Mouse (Mus musculus) hindbrain, embryonic 11.5 days (tissue): ENCODE measurements around the gene Tssk1. TPM values are rescaled to one million over a fixed set of nuclear protein-coding genes. Genes with fewer than 3 reads are reported as not detected.

ENCODE experiments used
- ATAC-seq: fragments of 200-750 bp; cut with Nextera tagmentation; 2 replicates; pipeline ENCODE4 v1.8.0; 2017; ENCODE audit warnings: mild to moderate bottlenecking, moderate TSS enrichment, moderate library complexity; ENCODE audit not compliant: low FRiP score
- DNase-seq: peaks from one replicate; pipeline ENCODE4 v3.0.0-alpha.2; 2015; ENCODE audit warnings: low spot score
- H3K27ac ChIP-seq: fragments of 300-500 bp; sonication (generic); 2 replicates; pipeline ENCODE4 v1.5.1; 2014; ENCODE audit warnings: mild to moderate bottlenecking, low read depth, low read length
- H3K27me3 ChIP-seq: fragments of 300-500 bp; sonication (generic); 2 replicates; pipeline ENCODE4 v1.6.1; 2014; ENCODE audit warnings: mild to moderate bottlenecking, low read length, moderate library complexity, mixed read lengths; ENCODE audit not compliant: control insufficient read depth, insufficient read depth
- H3K36me3 ChIP-seq: fragments of 300-500 bp; sonication (generic); 2 replicates; pipeline ENCODE4 v1.6.1; 2014; ENCODE audit warnings: mild to moderate bottlenecking, low read length, moderate library complexity, mixed read lengths; ENCODE audit not compliant: control insufficient read depth, insufficient read depth
- H3K4me1 ChIP-seq: fragments of 300-500 bp; sonication (generic); replicated peaks from 2 replicates; pipeline ENCODE4 v1.6.1; 2014; ENCODE audit warnings: low read length, mixed read lengths; ENCODE audit not compliant: control insufficient read depth, insufficient read depth
- H3K4me2 ChIP-seq: fragments of 300-500 bp; sonication (generic); replicated peaks from 2 replicates; pipeline ENCODE4 v1.6.1; 2014; ENCODE audit warnings: mild to moderate bottlenecking, low read depth, low read length
- H3K4me3 ChIP-seq: fragments of 300-500 bp; sonication (generic); 2 replicates; pipeline ENCODE4 v1.5.1; 2014; ENCODE audit warnings: low read depth, low read length
- H3K9ac ChIP-seq: fragments of 300-500 bp; sonication (generic); 2 replicates; pipeline ENCODE4 v1.6.1; 2014; ENCODE audit warnings: low read depth, low read length
- H3K9me3 ChIP-seq: fragments of 300-500 bp; sonication (generic); 2 replicates; pipeline ENCODE4 v1.6.1; 2016; ENCODE audit warnings: low read length; ENCODE audit not compliant: control insufficient read depth
- WGBS: fragments of 180-500 bp; shearing (Covaris S2); extraction: QIAGEN DNeasy Blood & Tissue Kit; methylation state at CpG from one replicate; pipeline ENCODE4 v1.1.7; 2014; 5-methylcytosine and 5-hydroxymethylcytosine counted together
- polyA plus RNA-seq: library from polyadenylated mRNA; unstranded; fragments of >200 nt; fragmentation: Nextera tagmentation; extraction: Ambion mirVana; gene quantifications from 2 replicates; pipeline ENCODE4 v1.2.1, GENCODE M21; 2014

The Tssk1 gene
- polyA plus RNA-seq, 1 experiment from 2014 or later = 0.11 TPM

DNA sequence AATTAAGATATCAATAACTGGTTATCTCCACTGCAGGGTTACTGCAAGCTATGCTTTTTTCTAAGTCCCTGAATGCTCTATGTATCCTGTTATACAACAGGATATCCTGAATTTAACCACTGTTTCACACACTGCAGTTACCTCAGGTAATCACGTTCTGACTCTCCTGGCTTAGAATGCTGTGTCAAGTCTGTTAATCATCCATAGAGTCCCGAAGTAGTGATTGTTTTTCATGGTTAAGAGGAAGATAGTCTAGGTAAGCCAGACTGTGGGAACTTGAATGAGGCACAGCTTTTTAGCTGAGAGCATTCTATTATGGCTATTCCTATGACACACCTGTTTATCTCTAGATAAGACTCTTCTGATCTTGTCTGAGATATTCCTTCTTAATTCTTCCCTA lies 28.7 kb upstream of the Tssk1 start:
- H3K27ac ChIP-seq = no peak overlapping the region
- no peaks in the 10 kb centered on the region for H3K9me3 ChIP-seq
- no peak overlapping the region for H3K4me2 ChIP-seq
- H3K9ac ChIP-seq = no peak overlapping the region
- ATAC-seq = no peak
- H3K4me1 ChIP-seq = no peaks in the 10 kb centered on the region
- 93% methylated on average over 2 of the region's 2 CpGs for WGBS
- no peak overlapping the region for H3K4me3 ChIP-seq
- no peaks in the 10 kb centered on the region; the same call in 1 of the 2 replicates for H3K36me3 ChIP-seq
- H3K27me3 ChIP-seq = no peaks in the 10 kb centered on the region
- DNase-seq = no peak

DNA sequence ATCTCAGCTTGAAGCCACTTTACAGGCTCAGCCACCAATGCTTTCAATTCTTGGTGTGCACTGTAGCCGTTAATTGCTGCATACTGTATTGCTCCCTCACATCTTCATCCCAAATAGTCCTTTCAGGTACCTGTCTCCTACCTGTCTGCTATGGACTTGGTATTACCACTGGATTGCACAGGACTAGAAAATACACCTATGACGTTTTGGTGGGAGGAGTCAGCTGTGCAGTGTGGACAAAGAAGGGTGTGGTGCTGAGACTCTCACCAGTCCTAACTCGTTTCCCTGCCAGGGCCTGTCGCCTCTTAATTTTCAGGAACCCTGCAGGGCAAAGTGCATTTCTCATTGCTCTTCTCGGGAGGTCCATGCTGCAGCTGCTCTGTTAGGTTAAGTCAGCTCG lies 28.3 kb upstream of the Tssk1 start:
- H3K9me3 ChIP-seq = no peaks in the 10 kb centered on the region
- H3K4me2 ChIP-seq = no peak overlapping the region
- H3K27ac ChIP-seq = no peak overlapping the region
- ATAC-seq = no peak
- H3K9ac ChIP-seq = no peak overlapping the region
- 81% methylated on average over 6 of the region's 6 CpGs for WGBS
- H3K27me3 ChIP-seq = no peaks in the 10 kb centered on the region
- no peaks in the 10 kb centered on the region for H3K4me1 ChIP-seq
- H3K4me3 ChIP-seq = no peak overlapping the region
- no peaks in the 10 kb centered on the region; the same call in 1 of the 2 replicates for H3K36me3 ChIP-seq
- no peak for DNase-seq

DNA sequence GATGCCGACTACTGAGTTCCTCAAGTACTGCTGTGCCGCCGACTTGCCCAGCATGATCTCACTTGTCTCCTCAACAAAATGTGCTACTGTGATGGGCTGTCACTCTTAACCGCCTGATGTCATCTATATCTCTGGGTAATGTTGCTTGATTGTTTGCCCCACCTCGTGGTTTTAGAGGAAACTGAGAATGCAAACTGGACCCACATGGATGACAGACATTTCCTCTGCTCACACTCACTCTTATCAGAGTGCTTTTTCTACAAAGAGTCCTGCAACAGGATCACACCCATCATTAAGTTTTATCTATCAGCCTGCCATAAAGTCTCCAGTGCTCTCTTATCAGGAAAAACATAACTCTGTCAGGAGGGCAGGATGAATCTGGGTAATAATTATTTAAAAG lies 22.8 kb upstream of the Tssk1 start:
- Histone ChIP-seq H3K4me3 (no peak overlapping the region), H3K36me3 (peaks cover 2% of the 10 kb centered on the region), H3K9ac (no peak overlapping the region), H3K9me3 (no peaks in the 10 kb centered on the region), H3K4me2 (no peak overlapping the region), H3K27me3 (no peaks in the 10 kb centered on the region), H3K27ac (no peak overlapping the region), H3K4me1 (no peaks in the 10 kb centered on the region)
- 93% methylated on average over 5 of the region's 5 CpGs for WGBS
- no peak for ATAC-seq
- no peak for DNase-seq

DNA sequence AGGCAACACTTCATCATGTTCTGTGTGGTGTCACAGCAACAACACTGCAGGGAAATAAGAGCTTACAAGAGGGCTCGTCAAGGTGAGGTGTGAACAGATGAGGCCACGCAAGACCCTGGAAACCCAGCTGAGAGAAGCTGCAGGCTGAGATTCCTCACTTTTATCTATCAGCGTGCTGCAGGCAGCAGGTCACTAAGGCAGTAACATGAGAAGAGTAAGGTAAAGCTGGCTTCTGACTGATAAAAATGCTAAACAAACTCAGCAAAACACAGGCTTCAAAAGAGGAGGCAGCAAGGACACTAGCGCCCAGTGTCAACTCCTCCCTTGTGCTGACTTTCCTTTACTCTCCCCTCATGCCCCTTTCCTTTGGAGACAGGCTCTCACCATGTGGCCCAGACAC lies 21.0 kb upstream of the Tssk1 start:
- H3K9ac ChIP-seq = no peak overlapping the region
- ATAC-seq (no peak), DNase-seq (no peak)
- H3K9me3 ChIP-seq = no peaks in the 10 kb centered on the region
- H3K36me3 ChIP-seq = peaks cover 6% of the 10 kb centered on the region
- WGBS = 68% methylated on average over 4 of the region's 4 CpGs
- H3K4me1 ChIP-seq = no peaks in the 10 kb centered on the region
- H3K4me3 ChIP-seq = no peak overlapping the region
- no peak overlapping the region for H3K27ac ChIP-seq
- no peaks in the 10 kb centered on the region for H3K27me3 ChIP-seq
- H3K4me2 ChIP-seq = no peak overlapping the region

DNA sequence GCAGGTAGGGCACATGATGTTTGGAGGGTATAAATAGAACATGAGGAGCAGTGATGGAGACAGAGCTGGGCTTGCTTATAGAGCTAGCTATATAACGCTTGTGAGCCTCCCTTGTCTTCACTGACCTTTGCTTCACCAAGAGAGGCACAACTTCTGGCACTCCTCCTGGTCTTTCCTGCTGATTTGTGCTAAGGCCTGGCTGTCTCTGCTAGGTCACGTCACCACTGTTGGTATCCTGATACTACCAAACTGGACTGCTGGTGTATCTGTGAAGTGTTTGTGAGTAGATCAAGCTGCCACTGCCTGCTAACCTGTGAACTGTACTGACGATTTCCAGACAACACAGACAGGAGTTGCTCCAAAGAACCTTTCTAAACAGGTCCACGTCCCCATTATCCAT lies 18.8 kb upstream of the Tssk1 start:
- ATAC-seq (no peak), DNase-seq (no peak)
- H3K27me3 ChIP-seq = no peaks in the 10 kb centered on the region
- WGBS = 92% methylated on average over 4 of the region's 4 CpGs
- H3K4me1 ChIP-seq = no peaks in the 10 kb centered on the region
- no peak overlapping the region for H3K4me3 ChIP-seq
- H3K27ac ChIP-seq = no peak overlapping the region
- peaks cover 6% of the 10 kb centered on the region for H3K36me3 ChIP-seq
- no peak overlapping the region for H3K9ac ChIP-seq
- no peaks in the 10 kb centered on the region for H3K9me3 ChIP-seq
- H3K4me2 ChIP-seq = no peak overlapping the region

DNA sequence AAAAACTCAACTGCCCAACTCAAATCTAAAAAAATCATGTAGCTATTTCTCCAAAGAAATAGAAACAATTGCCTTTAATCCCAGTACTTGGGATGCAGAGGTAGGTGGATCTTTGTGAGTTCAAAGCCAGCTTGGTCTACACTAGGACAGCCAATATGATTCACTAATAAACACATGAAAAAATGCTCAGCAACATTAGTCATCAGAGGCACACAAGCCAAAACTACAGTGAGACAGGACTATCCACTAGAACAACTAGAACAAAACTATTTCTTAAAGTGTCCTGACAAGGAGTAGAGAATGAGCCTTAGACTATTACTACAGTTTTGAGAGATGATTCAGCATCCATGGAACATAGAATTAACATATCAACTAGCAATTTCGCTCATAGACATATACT lies 17.9 kb upstream of the Tssk1 start:
- H3K9me3 ChIP-seq = no peaks in the 10 kb centered on the region
- H3K4me3 ChIP-seq = no peak overlapping the region
- ATAC-seq (no peak), DNase-seq (no peak)
- H3K36me3 ChIP-seq = peaks cover 6% of the 10 kb centered on the region
- H3K27ac ChIP-seq = no peak overlapping the region
- H3K9ac ChIP-seq = no peak overlapping the region
- no peaks in the 10 kb centered on the region for H3K27me3 ChIP-seq
- H3K4me1 ChIP-seq = no peaks in the 10 kb centered on the region
- no peak overlapping the region for H3K4me2 ChIP-seq
- WGBS = 93% methylated on average over 1 of the region's 1 CpGs

DNA sequence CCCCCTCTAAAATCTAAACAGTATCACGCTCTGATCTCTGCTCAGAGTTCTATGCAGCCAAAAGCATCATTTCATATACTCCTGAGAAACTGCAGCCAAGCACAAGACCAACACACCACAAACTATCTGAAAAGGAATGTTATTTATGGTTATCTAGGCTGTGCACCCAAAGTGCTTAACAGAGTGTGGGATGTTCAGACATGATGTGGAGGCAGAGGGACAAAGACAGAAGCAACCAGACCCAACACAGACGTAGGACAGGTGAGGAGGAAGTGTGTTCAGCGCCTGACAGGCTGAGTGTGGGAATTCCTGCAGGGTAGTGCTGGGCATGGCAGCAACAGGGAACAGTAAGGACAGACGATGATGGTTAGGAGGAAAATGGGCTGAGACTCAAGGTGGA lies 14.5 kb upstream of the Tssk1 start:
- H3K4me2 ChIP-seq = no peak overlapping the region
- WGBS = 94% methylated on average over 4 of the region's 4 CpGs
- no peak for ATAC-seq
- DNase-seq = no peak
- H3K27ac ChIP-seq = no peak overlapping the region
- H3K36me3 ChIP-seq = 0 out of 2 replicates have a peak, but pooled peaks cover 4% of the 10 kb centered on the region
- H3K27me3 ChIP-seq = no peaks in the 10 kb centered on the region
- H3K9me3 ChIP-seq = no peaks in the 10 kb centered on the region
- H3K4me3 ChIP-seq = no peak overlapping the region
- H3K9ac ChIP-seq = no peak overlapping the region
- no peaks in the 10 kb centered on the region for H3K4me1 ChIP-seq

DNA sequence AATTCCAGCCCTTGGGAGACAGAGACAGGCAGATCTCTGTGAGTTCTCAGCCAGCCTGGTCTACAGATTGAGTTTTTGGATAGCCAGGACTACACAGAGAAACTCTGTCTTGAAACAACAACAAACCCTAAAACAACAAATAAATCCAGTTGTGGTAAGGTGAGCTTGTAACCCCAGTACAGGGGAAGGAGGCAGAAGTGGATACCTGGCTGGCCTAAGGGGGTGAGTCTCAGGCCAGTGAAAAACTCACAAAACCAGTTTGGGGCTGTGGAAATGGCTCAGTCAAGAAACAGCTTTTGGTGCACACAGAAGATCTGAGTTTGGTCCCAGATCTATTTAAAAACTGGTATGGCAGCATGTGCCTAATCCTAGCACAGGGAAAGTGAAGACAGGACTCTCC lies 11.8 kb upstream of the Tssk1 start:
- no peaks in the 10 kb centered on the region for H3K9me3 ChIP-seq
- no peak overlapping the region for H3K4me3 ChIP-seq
- H3K27me3 ChIP-seq = no peaks in the 10 kb centered on the region
- DNase-seq (no peak), ATAC-seq (no peak)
- H3K4me1 ChIP-seq = no peaks in the 10 kb centered on the region
- H3K36me3 ChIP-seq = 0 out of 2 replicates have a peak, but pooled peaks cover 2% of the 10 kb centered on the region
- H3K27ac ChIP-seq = no peak overlapping the region
- H3K4me2 ChIP-seq = no peak overlapping the region
- H3K9ac ChIP-seq = no peak overlapping the region

DNA sequence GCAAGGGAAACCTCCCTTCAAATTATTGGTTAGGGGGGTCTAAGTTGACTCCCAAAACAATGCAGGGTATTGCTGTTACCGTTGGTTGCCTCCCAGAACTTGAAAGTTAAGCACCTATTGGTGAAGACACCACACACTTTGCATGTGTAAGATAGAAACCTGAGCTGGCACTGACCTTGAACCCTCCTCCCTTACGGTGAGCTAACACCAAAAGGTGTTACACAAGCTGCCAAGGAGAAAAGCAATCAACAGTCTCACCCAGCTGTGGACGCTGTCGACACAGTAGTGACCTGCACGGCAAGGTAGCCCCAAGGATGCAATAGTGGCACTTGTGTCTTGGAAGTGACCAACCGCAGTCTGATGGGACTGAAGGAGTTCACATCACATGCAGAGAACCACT lies 9.9 kb upstream of the Tssk1 start:
- DNase-seq (no peak), ATAC-seq (no peak)
- Histone ChIP-seq H3K27me3 (no peaks in the 10 kb centered on the region), H3K9ac (no peak overlapping the region), H3K27ac (no peak overlapping the region), H3K4me3 (no peak overlapping the region), H3K4me1 (no peaks in the 10 kb centered on the region), H3K36me3 (no peaks in the 10 kb centered on the region), H3K4me2 (no peak overlapping the region), H3K9me3 (no peaks in the 10 kb centered on the region)
- WGBS = 86% methylated on average over 6 of the region's 6 CpGs
